Mouse (Mus musculus) kidney, postnatal 0 days (tissue): ENCODE results near the gene Lyz2. TPM values are rescaled to one million over a fixed set of nuclear protein-coding genes. Genes with fewer than 3 reads are reported as not detected.

Experiments used
- ATAC-seq: fragments of 200-750 bp; cut with Nextera tagmentation; replicated peaks from 2 replicates; pipeline ENCODE4 v1.8.0; 2017; ENCODE audit warnings: low read depth, moderate number of reproducible peaks, moderate TSS enrichment, moderate library complexity; ENCODE audit not compliant: low FRiP score
- DNase-seq: peaks from one replicate; pipeline ENCODE4 v3.0.0-alpha.2; 2016; ENCODE audit warnings: low spot score
- H3K27ac ChIP-seq: fragments of 300-500 bp; sonication (generic); 2 replicates; pipeline ENCODE4 v1.5.1; 2014; ENCODE audit warnings: mild to moderate bottlenecking
- H3K27me3 ChIP-seq: fragments of 300-500 bp; sonication (generic); 2 replicates; pipeline ENCODE4 v1.6.1; 2014; ENCODE audit warnings: low read length, mixed read lengths; ENCODE audit not compliant: insufficient read depth
- H3K36me3 ChIP-seq: fragments of 300-500 bp; sonication (generic); 2 replicates; pipeline ENCODE4 v1.6.1; 2014; ENCODE audit warnings: low read length, mixed read lengths; ENCODE audit not compliant: insufficient read depth
- H3K4me1 ChIP-seq: fragments of 300-500 bp; sonication (generic); replicated peaks from 2 replicates; pipeline ENCODE4 v1.6.1; 2014; ENCODE audit warnings: antibody characterized with exemption, low read length, mixed read lengths; ENCODE audit not compliant: insufficient read depth
- H3K4me2 ChIP-seq: fragments of 300-500 bp; sonication (generic); 2 replicates; pipeline ENCODE4 v1.6.1; 2014; ENCODE audit warnings: mild to moderate bottlenecking, low read length, moderate library complexity, mixed read lengths
- H3K4me3 ChIP-seq: fragments of 300-500 bp; sonication (generic); replicated peaks from 2 replicates; pipeline ENCODE4 v1.5.1; 2014; ENCODE audit warnings: low read depth, low read length
- H3K9ac ChIP-seq: fragments of 300-500 bp; sonication (generic); 2 replicates; pipeline ENCODE4 v1.6.1; 2014; ENCODE audit warnings: low read depth, low read length
- H3K9me3 ChIP-seq: fragments of 300-500 bp; sonication (generic); replicated peaks from 2 replicates; pipeline ENCODE4 v1.6.1; 2016; ENCODE audit warnings: low read length, inconsistent platforms, mixed read lengths
- CTCF ChIP-seq: IDR thresholded peaks from 2 replicates; pipeline ENCODE4 v1.5.1; 2016; ENCODE audit warnings: antibody characterized with exemption, low read depth, mild to moderate bottlenecking, moderate library complexity
- WGBS: fragments of 180-500 bp; shearing (Covaris S2); extraction: QIAGEN DNeasy Blood & Tissue Kit; methylation state at CpG from one replicate; pipeline ENCODE4 v1.1.7; 2014; 5-methylcytosine and 5-hydroxymethylcytosine counted together
- polyA plus RNA-seq: library from polyadenylated mRNA; unstranded; fragments of >200 nt; fragmentation: Nextera tagmentation; extraction: Ambion mirVana; gene quantifications from 2 replicates; pipeline ENCODE4 v1.2.1, GENCODE M21; 2015

Gene Lyz2
- polyA plus RNA-seq, 1 experiment from 2014 or later: 73.2 TPM

DNA sequence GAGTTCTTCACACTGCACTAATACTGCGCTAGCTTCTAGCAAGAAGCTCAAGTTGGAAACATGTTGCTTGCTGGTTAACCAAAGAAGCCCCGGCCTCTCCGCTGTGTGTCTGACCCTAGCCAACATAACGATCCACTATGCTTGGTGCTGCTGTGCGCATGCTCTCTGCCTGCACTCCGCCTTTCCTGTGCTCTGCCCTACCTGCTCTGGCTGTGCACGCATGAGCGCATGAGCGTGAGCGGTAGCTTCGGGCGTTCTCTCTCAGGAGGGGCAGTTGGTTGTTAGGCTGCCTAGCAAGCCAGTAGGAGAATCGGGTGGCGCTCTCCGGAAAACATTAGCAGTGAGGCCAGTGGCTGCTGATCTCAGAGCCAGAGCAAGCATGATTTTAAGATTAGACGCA lies 52.3 kb downstream of the Lyz2 start:
- no peak overlapping the region for H3K4me2 ChIP-seq
- H3K36me3 ChIP-seq: no peaks in the 10 kb centered on the region
- H3K9ac ChIP-seq: no peak overlapping the region
- H3K27me3 ChIP-seq: no peaks in the 10 kb centered on the region
- H3K27ac ChIP-seq: peak overlapping the region; percentile 81
- H3K4me1 ChIP-seq: no peaks in the 10 kb centered on the region
- peak; percentile 84 for ATAC-seq
- H3K9me3 ChIP-seq: no peaks in the 10 kb centered on the region
- TF ChIP-seq CTCF: no peak
- peak; percentile 62 for DNase-seq
- 50% methylated on average over 16 of the region's 16 CpGs for WGBS
- H3K4me3 ChIP-seq: no peak overlapping the region

Other genes starting within 250 kb of the Lyz2 start
- not detected in 2 replicates for gene Lrrc10, start 237.0 kb downstream of the Lyz2 start, polyA plus RNA-seq
- gene Cct2, start 218.5 kb downstream of the Lyz2 start, polyA plus RNA-seq: 183 and 198 TPM in 2 replicates
- gene Frs2, start 133.8 kb downstream of the Lyz2 start, polyA plus RNA-seq: 17.8 and 18.5 TPM in 2 replicates
- gene Yeats4, start 57.8 kb downstream of the Lyz2 start, polyA plus RNA-seq: 65.3 and 67.0 TPM in 2 replicates
- gene 9530003J23Rik, start 43.6 kb downstream of the Lyz2 start, polyA plus RNA-seq: not detected in 2 replicates
- gene Lyz1, start 10.5 kb upstream of the Lyz2 start, polyA plus RNA-seq: 0.10 and 0.24 TPM in 2 replicates
- 111 and 120 TPM in 2 replicates for gene Cpsf6, start 97.7 kb upstream of the Lyz2 start, polyA plus RNA-seq